Mouse (Mus musculus) testis, postnatal 10 days (tissue): ENCODE measurements at regions not wholly inside any gene's neighbourhood (a gene's known extent, or its start where the extent isn't known, plus 50 kb on each side); places are given as distances from the start of the nearest gene placed in this dataset.

ENCODE experiments used
- DNase-seq: peaks from one replicate; pipeline ENCODE4 v3.0.0; 2021; ENCODE audit warnings: low spot score

DNA sequence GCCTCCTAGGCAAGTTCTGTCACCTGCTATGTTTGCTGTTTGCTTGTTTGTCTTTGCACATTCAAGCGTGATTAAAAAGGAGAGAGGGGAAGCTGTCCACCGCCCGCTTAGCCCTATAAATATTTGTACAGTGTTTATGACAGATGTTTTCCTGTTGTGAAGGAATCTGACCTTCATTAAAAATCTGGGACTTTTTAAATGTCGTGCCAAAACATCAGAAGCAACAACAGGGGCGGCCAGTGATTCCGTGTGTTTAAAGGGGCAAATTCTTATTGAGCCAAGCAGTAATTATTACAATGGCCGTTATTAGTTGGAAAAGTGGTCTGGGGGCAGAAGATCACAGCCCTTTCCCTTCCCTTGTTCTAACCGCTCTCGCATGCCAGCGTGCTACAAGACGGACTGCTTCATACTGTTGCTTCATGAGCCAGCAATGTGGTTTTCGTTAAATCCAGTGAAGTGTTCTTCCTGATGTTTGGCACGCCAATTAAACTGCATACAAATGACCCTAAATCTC lies 119.3 kb downstream of the Gas1 start:
- DNase-seq = no peak

DNA sequence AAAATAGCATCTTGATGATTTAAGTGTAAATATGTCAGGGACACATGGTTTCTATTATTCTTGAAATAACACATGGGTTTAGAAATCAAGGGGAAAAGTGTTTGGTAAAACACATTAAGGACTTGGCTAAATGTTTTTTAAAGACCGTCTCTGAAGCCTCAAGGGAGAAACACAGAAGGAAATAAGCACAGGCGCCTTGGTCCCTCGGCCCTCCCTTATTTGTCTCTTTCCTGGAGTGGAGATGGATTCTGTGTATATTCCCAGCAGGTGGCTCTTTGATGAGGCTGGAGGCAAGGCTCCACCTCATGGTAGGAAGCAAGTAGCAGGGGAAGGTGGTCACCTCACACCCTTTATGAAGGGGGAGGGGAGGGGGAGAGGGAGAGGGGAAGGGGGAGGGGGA lies 122.6 kb downstream of the Gas1 start:
- DNase-seq = no peak

DNA sequence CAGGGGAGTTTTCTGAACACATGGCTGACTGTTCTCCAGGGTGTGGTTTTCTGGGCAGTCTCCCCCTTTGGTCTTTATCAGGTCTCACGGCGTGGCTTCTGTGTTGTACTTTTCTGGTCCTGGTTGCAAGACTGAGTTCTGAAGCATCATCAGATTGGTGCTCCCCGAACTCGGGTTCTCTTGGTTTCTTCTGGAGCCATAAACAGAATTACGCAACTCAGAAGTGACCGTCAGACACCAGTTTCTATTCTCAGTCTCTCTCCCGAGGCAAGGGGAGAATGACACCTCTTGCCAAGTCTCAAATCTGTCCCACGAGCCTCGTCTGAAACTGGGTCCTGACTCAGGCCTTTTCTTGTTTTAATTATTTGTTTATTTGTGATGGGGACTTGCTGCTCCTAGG lies 123.1 kb downstream of the Gas1 start:
- no peak for DNase-seq

DNA sequence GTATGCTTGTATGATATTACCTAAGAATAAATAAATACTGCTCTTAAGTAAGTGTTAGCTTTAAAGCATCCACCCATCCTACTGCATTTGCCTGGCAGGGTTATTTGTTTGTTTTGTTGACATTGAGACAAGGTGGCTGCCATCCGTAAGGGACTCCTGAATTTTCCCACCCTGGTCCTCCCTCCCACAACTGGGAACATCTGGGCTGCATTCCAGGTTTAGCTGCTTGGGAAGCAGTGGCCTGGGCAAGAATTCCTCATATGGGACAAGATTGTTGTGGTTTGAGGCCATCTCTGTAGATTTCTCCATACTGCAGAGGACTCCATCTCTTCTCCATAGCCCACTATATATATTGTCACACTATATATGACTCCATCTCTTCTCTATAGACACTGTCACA lies 125.3 kb downstream of the Gas1 start:
- no peak for DNase-seq

DNA sequence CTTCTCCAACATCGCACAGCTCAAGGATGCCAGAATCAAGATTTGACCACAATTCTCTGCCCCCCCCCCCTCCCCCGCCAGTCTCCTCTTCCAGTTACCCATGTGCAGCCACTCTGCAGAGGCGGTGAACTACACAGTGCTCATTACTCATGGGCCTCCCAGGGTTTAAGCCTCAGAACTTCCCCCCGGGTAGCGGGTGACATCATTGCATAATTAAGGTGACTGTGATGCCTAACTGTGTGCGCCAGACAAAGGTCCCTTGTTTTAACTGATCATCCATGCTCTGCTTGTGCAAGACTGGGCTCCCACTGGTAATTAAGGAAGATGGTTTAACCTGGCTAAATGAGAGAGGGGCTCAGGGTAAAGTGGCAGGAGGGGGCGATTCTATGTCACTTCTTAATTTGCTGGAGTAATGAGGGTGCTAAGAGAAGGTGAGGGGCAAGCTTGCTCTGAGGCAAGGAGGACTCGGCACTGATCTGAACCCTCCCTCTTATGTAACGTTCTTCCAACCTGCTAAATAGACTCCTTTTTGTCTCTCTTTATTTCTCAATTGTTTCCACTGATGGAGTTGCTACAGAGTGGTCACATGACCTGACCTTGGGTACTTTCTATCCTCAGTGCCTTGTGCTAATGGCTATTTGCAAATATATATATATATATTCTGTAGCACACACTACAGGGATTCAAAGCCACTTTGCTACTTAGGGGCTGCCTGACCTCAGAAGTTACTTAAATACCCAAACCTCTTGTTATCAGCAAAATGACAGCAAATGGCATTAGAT lies 126.2 kb downstream of the Gas1 start:
- no peak for DNase-seq

DNA sequence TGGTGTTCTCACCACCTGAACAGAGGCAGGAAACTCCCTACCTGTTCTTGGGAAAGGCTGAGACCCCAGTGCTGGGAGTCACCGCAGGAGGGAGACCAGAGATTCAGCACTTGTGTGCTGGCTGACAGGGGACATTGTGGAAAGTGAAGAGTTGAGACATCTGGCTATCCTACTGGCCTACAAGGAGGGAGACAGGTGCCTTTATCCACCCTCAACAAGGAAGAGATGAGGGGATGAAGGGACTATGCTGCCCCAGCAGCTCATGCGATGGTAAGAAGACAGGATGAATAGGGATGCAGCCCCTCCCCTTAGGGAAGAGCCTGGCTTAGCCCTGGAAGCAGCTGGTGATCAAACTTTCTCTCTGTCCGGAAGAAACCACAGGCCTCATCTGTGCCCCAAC lies 127.5 kb downstream of the Gas1 start:
- no peak for DNase-seq

DNA sequence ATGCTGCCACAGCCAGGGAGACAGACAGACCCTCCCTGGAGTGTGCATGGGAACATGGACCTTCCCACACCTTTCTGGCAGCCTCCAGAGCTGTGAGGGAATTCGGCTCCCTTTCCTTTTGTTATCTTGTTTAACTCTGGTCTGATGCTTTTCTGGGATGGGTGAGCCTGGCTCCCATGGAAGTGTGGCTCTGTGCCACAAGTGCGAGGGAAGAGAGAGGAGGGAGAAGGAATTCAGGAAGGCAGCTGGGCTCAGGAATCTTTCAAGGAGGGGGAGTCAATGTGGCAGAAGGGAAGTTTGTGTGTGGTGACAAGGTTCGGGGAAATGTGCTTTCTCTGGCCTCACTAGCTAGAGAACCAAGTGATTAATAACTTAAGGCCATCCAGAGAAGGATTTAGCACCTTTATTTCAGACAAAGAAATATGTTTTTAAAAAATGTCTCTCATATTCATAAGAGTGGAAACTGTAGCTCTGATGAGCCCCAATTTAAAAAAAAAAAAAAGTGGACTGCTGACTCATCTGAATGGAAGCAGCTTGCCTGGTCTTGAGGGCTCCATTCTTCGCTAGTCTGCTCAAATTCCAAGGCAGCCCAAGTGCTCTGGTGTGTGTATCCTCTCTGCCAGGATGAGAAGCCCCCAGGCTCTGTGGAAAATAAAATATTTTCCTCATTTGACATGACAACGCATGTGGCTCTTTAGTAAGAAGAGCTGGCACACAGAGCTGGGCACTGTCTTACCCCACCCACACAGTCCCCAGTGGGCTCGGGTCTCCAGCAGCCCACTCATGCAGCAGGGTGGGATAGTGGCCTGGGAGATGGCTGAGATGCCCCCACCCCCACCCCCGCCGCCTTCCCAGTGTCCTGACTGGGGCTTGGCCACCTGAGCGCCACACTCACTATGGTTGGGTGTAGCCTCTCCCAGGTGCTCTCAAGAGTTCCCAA lies 129.1 kb downstream of the Gas1 start:
- no peak for DNase-seq

DNA sequence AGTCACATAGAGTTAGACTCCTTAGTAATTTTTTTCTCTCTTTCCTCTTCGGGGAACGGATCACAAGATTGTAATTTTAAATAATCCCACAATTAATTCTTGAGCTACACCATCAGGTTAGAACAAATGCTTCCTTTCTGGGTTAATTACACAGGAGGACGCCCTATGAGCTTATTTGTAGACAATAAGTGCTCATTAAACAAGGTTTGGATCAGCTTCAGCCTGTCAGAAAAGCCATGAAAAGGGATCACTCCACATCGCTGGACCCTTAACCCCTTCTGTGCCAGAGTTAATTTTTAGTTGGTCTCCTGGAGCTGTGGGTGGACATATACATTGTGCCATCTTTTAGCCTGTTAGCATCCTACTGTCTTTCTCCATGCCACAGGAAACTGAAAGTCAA lies 131.4 kb downstream of the Gas1 start:
- DNase-seq = no peak

DNA sequence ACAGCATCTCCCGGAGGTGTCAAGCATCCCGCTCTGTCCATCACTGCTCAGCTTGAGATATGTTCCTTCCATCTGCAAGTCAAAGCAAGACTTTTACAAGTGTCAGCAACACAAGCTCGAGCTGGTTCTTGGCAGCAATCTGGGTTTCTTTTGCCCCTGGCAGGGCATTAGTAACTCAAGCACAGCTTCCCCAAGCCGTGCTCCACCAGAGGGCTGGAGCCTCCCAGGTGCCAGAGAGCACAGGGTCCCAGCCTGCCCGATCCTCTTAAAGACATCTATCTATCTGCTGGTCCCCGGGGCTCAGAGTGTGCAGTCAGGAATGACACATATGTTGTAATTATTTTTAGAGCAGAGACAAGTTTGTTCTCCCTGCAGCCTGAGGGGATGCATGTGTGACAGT lies 132.3 kb downstream of the Gas1 start:
- DNase-seq = no peak

DNA sequence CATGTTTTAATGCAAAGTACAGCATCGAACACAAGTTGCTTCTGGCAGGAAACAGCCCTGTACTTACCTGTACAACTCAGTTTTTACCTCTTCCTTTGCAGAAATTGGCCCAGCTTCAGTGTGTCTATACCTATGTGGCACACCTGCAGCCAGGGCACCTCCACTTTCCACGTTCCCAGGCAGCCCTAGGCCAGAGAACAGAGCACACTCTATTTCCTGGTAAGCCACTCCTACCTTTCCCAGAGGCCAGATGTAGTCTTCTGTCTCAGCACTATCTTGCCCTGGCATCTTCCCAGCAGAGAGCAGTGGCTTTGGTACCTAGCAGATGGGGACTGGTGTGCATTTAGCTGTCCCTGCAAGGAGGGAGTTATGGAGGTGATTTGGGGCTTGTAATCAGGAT lies 134.7 kb downstream of the Gas1 start:
- no peak for DNase-seq

DNA sequence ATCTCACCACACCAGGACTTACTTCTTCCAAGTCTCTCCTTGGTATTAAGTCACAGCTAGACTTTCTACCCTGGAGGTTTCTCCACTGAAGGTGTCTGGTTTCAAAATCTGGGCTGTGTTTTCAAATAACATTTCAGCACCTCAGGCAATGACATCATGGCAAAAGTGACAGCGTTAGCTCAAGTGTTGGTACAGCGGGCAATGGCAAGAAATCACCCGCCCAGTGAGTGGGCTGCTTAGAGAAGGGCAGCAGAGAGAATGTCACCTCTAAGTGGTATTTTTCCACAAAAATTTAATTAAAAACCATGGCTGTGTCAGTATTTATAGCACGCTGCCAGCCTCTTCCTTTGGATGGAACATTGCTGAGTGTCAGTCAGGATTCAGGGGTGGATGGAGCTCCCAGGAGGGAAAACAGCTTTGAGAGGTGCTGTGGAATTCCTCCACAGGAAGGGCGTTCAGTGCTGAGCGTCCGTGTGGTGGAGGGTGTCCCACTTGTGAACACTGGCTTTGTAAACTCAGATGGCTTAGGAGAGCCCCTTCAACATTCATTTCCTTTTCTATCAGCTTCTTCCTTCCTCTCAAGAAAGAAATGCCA lies 141.5 kb downstream of the Gas1 start:
- DNase-seq = no peak

DNA sequence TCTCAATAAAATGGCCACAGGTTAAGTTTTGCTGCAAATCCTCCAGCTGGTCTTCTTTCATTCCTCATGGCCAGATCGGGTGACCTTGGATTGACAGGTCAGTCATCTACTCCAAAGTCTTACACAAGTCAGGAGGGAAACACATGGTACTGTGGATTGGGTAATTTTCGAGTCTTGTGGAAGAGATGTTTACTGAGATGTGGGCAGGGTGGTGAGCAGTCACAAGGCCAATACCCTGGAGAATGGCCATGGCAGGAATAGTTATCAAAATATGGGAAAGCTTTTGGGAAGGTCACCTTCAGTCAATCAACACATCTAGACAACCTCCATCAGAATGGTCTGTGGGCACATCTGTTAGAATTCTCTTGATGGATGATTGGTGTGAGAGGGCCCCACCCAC lies 144.0 kb downstream of the Gas1 start:
- DNase-seq = no peak

DNA sequence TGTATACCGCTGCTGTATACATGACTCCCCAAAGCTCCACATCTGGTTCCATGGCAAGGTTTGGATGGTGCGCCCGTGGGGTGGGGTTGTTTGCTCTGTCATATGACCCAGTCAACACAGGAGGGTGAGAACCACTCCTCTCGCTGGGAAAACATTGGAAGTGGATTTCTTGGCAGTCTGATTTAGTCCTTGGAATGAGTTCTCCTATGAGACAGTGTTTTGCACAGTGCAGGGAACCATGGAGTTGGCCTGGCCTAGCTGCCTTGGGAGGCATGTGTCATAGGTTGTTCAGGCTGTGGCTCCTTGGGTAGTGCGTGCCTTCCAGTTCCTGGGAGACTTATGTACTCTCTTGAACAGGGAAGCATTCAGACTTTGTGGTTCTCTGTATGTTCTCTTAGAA lies 144.6 kb downstream of the Gas1 start:
- no peak for DNase-seq

DNA sequence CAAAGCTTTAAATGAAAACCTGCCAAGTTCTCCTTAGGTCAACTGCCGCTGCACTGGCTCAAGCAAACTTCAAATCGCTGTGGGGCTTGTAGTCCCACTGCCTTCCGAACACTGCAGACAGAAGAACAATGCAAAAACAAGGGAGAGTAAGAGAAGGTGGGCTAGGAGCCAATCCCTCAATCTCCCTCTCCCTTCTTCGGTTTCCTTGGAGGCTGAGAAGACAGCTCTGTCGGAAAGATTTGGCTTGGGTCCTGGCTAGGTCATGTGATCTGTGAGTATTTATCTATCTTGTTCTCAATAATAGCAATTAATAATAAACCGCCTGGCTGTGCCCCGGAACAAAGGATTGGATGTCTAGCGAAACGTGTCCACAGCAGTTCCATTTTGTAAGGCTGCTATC lies 147.6 kb downstream of the Gas1 start:
- DNase-seq = no peak

DNA sequence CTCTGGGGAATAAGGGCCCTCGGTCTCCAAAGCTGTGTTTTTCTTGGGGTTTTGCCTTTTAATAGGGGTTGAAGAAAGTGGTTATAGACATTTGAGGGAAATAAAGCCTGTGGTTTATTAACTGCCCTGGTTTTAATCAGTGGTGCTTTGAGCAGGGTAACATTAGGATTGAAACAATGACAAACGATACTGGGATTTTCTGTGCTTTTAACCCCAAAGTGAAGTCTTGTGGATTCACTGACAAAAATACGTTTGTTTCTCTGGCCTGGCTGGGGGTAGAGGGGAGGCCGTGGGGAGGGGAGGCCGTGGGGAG lies 157.0 kb downstream of the Gas1 start:
- DNase-seq = no peak

DNA sequence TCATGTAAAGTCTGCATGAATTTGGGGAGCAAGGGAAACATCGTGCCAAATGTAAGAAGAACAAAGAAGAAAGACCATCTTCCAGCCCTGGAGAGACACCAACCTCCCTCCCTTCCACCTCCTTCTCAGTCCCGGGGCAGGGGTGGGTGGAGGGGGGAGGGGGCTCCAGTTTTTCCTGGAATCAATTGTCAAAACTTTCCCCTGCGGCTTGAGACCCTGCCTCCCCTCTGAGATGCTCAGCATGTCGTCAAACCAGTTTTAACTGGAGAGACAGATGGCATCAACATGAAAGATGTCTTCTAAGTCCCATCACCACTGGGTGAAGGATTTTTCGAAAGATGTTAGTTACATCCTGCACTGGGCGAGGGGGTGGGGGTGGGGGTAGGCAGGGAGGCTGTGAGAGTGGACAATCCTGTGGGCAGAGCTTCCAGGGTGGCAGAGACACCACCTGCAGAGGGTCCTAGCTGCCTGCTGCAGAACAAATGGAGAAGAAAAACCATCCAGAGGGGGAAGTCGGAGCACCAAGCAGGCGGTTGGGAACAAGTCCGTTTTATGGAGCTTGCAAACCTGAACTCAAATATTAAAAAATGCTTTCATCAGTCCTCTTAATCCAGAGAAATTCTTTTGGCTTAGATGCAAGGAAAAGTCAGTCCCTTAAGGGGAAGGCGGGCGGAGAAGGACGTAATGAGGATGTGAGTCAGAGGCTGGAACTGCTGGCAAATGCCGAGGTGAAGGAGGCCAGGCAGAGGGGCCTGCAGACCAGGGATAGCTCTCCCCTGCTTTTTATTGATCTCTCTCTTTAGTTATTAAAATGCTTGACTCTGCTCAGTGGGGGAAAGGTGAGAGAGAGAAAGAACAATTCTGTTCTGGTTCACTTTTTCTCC lies 157.6 kb downstream of the Gas1 start:
- no peak for DNase-seq

DNA sequence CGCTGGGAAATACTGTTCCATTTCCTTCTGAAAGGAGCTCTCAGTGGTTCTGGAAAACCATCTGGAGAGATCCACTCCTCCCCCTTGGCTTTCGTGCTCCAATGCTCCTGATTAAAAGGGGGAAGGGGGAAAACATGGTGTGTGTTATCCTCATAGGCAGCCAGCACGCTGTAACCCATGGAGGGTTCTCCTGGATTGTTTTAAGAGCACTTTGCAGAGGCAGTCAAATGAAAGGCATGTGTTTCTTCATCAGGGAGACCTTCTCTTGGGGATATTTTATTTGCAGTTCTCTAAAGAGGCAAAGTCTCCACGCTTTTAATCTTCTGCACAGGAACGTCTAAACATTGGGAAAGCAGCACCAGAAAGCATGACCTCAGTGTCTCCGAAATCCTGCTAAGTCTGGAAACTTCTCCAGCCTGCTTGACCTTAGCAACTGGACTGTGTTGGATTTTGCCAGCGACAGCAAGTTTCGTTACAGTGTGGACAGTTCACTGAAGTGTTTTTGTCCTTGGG lies 161.3 kb downstream of the Gas1 start:
- no peak for DNase-seq

DNA sequence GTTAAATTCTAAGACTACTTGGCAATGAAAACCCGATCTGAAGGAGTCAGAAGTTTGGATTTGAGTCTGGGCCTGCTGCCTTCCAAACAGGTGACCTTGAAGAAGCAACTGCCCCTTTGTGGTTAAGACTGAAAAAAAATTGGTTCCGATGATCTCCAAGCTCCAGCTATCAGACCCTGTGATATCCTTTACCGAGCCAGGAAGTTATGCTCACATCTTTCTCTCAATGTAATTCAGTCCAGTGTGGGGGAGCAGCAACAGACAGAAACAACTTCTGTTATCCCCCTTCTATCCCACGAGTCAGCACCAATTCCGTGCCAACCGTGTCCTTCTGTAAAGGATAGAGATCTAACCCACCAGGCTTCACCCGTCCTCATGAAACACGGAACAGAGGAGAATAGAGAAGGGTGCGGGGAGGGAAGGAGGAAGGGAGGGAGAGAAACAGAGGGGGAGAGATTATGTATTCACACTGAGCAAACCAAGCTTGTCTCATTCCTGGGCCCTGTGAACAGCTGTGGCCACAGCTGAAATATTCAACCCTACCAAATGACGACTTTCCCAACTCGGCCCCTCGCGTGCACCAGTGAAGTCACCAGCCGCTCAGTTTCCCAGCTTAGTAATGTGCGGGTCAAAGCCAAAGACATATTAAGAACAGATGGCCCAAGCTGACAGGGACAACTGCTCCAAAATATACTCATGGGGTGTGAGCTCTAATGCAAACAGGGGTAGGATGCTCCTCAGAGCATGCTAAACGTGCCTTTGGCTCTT lies 164.9 kb downstream of the Gas1 start:
- DNase-seq = no peak

DNA sequence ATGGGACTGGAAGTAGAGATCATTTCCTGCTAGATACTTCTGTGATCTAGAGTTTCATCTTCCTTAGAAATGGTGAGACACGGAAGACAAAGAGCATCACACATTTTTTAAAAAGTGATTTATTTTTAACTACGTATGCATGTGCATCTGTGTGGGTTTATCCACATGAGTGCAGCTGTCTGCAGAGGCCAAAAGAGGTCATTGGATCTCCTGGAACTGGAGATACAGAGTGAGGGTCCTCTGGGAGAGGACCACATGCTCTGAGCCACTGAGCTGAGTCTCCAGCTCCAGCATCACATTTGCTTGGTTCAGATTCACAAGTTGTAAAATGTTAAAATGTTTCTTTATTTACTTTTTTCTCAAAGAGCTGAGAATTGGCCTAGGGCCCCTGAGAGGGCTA lies 166.1 kb downstream of the Gas1 start:
- DNase-seq = no peak

DNA sequence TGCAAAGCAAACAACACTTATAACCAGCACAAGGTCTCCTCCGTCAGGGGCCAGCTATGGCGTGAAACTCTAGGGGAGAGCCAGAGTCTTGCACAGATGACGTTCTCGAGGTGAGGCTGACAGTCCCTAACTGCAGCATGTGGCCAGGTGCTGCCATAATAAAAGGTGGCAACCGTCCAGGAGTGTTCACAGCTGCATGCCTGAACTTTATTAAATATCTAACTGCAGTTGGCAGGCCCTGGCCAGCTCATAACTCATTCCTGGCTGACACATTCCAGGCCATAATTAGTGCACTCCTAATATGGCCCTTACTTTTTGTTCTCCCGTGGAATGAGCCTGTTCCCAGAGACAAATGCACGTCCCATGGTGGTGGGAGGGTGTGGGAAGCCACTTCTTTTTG lies 169.6 kb downstream of the Gas1 start:
- no peak for DNase-seq

DNA sequence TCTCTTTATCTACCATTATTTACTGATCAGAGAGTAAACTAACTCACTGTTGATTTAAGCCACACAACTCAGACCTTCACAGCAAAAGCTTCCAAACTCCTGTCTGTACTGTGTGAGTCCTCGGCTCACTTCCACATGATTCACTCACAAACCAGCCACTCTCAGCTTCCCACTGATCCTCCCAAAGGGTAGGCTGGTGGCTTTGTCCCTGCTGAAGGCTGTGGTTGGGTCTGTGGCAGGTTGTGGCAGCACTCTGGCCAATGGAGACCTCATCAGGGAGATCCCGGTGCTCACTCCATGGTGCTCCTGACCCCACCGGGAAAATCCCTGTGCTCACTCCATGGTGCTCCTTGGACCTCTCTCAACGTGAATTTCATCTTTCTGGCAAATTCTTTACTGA lies 170.1 kb downstream of the Gas1 start:
- DNase-seq = no peak
